Mouse (Mus musculus) cortical plate, adult 2 months (tissue): ENCODE data around the gene E130208F15Rik.

ENCODE experiments used
- CTCF ChIP-seq: fragments of 200-500 bp; IDR thresholded peaks from 2 replicates; pipeline ENCODE4 v1.5.1; 2011; ENCODE audit warnings: mild to moderate bottlenecking, control low read depth, low read length; ENCODE audit not compliant: insufficient read depth; ENCODE audit errors: extremely low read depth
- POLR2A ChIP-seq: fragments of 200-500 bp; IDR thresholded peaks from 2 replicates; pipeline ENCODE4 v1.6.1; 2011; ENCODE audit warnings: mild to moderate bottlenecking, low read length, control low read depth; ENCODE audit not compliant: insufficient read depth; ENCODE audit errors: extremely low read depth

- TF ChIP-seq CTCF, result no peak
- TF ChIP-seq POLR2A, result no peak
Observed at GRCm38 (mm10) chr7:30327140-30327539, 5.6 kb downstream of the E130208F15Rik start.
